Mouse (Mus musculus) forebrain, embryonic 15.5 days (tissue): ENCODE data around the gene Ahcyl2. TPM values are rescaled to one million over a fixed set of nuclear protein-coding genes. Genes with fewer than 3 reads are reported as not detected.

ENCODE experiments used
- ATAC-seq: fragments of 200-750 bp; cut with Nextera tagmentation; replicated peaks from 2 replicates; pipeline ENCODE4 v1.8.0; 2017; ENCODE audit warnings: mild to moderate bottlenecking, moderate TSS enrichment, moderate library complexity
- H3K27ac ChIP-seq: fragments of 300-500 bp; sonication (generic); replicated peaks from 2 replicates; pipeline ENCODE4 v1.5.1; 2015; ENCODE audit warnings: mild to moderate bottlenecking, inconsistent platforms
- H3K27me3 ChIP-seq: fragments of 300-500 bp; sonication (generic); 2 replicates; pipeline ENCODE4 v1.6.1; 2015; ENCODE audit warnings: inconsistent platforms
- H3K36me3 ChIP-seq: fragments of 300-500 bp; sonication (generic); 2 replicates; pipeline ENCODE4 v1.6.1; 2015; ENCODE audit warnings: mild to moderate bottlenecking, inconsistent platforms
- H3K4me1 ChIP-seq: fragments of 300-500 bp; sonication (generic); 2 replicates; pipeline ENCODE4 v1.6.1; 2015; ENCODE audit warnings: inconsistent platforms
- H3K4me2 ChIP-seq: fragments of 300-500 bp; sonication (generic); replicated peaks from 2 replicates; pipeline ENCODE4 v1.6.1; 2015; ENCODE audit warnings: mild to moderate bottlenecking, inconsistent platforms
- H3K4me3 ChIP-seq: fragments of 300-500 bp; sonication (generic); 2 replicates; pipeline ENCODE4 v1.5.1; 2015; ENCODE audit warnings: mild to moderate bottlenecking, inconsistent platforms
- H3K9ac ChIP-seq: fragments of 300-500 bp; sonication (generic); replicated peaks from 2 replicates; pipeline ENCODE4 v1.6.1; 2015; ENCODE audit warnings: mild to moderate bottlenecking, inconsistent platforms
- H3K9me3 ChIP-seq: fragments of 300-500 bp; sonication (generic); 2 replicates; pipeline ENCODE4 v1.6.1; 2016; ENCODE audit warnings: inconsistent platforms
- WGBS: fragments of 180-500 bp; shearing (Covaris S2); methylation state at CpG from one replicate; pipeline ENCODE4 v1.1.7; 2015; ENCODE audit warnings: mixed read lengths; 5-methylcytosine and 5-hydroxymethylcytosine counted together
- polyA plus RNA-seq: library from polyadenylated mRNA; unstranded; fragments of >200 nt; fragmentation: Nextera tagmentation; extraction: Ambion mirVana; gene quantifications from 2 replicates; pipeline ENCODE4 v1.2.1, GENCODE M21; 2015

The Ahcyl2 gene
- polyA plus RNA-seq, 1 experiment from 2014 or later, result 12.9 TPM

- WGBS, result 78% methylated on average over 2 of the region's 2 CpGs
- H3K27ac ChIP-seq, result no peak overlapping the region
- no peak for ATAC-seq
- no peak overlapping the region for H3K4me3 ChIP-seq
- no peaks in the 10 kb centered on the region for H3K27me3 ChIP-seq
- no peaks in the 10 kb centered on the region for H3K4me1 ChIP-seq
- no peak overlapping the region for H3K9ac ChIP-seq
- no peaks in the 10 kb centered on the region for H3K9me3 ChIP-seq
- peaks cover 7% of the 10 kb centered on the region; the same call in 1 of the 2 replicates for H3K36me3 ChIP-seq
- H3K4me2 ChIP-seq, result no peak overlapping the region
Observed at GRCm38 (mm10) chr6:29902256-29902655, 134.4 kb downstream of the Ahcyl2 start.

DNA sequence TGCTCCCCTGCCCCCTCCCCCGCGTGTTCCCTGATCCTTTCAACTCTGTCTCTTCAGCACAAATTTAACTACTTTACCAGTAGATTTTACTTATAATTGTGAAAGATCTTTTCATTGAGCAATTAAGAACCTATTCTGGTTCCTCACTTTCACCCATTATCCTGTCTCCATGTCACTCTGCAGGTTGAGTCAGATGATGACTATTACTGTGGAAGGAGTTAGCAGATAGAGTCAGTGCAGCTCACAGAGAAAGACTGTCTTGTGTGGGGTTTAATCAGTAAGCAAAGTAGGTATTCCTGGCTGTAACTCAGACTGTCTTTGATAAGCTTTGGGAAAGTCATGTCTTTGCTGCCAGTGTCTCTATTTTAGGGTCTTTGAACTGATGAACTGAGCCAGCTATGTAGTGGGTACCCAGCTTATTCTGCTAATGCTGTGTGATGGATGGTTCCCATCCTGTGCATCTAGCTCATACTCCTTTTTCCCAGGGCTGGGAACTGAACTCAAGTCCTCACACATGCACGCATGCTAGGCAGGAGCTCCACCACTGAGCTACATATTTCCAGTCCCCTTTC lies 135.6 kb downstream of the Ahcyl2 start:
- Histone ChIP-seq H3K9me3 (no peaks in the 10 kb centered on the region), H3K27ac (peak overlapping the region; percentile 8; the same call in 1 of the 2 replicates), H3K4me3 (no peak overlapping the region), H3K9ac (no peak overlapping the region), H3K27me3 (no peaks in the 10 kb centered on the region), H3K36me3 (no peaks in the 10 kb centered on the region), H3K4me2 (no peak overlapping the region), H3K4me1 (no peaks in the 10 kb centered on the region)
- no peak for ATAC-seq
- WGBS, result 92% methylated on average over 3 of the region's 3 CpGs

DNA sequence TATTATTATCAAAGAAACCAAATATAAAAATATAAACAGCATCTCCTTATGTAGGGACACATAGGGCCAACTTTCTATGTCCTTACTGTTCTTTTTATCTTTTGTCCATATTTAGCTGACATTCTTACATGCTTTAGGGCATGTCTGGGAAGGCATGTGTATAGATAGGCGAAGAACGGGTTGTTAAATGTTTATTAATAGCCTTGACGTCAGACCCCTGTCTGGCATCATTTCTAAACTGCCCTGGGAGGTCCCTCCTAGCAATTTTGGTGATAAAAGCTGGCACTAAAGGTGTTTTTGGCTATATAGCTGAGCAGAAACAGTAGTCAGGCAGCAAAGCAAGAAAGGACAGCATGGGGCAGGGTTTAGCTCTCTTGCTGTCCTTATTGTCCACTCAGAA lies 136.5 kb downstream of the Ahcyl2 start:
- no peaks in the 10 kb centered on the region for H3K9me3 ChIP-seq
- H3K4me3 ChIP-seq, result no peak overlapping the region
- no peak overlapping the region for H3K4me2 ChIP-seq
- WGBS, result 76% methylated on average over 3 of the region's 3 CpGs
- H3K36me3 ChIP-seq, result 0 out of 2 replicates have a peak, but pooled peaks cover 4% of the 10 kb centered on the region
- H3K27me3 ChIP-seq, result no peaks in the 10 kb centered on the region
- H3K9ac ChIP-seq, result no peak overlapping the region
- H3K4me1 ChIP-seq, result no peaks in the 10 kb centered on the region
- ATAC-seq, result no peak
- H3K27ac ChIP-seq, result no peak overlapping the region

GRCm38 (mm10) chr6:29910631-29911030 lies 142.8 kb downstream of the Ahcyl2 start:
- no peak overlapping the region for H3K4me3 ChIP-seq
- H3K27ac ChIP-seq, result no peak overlapping the region
- no peak overlapping the region for H3K9ac ChIP-seq
- 0 out of 2 replicates have a peak, but pooled peaks cover 6% of the 10 kb centered on the region for H3K36me3 ChIP-seq
- H3K4me1 ChIP-seq, result no peaks in the 10 kb centered on the region
- no peaks in the 10 kb centered on the region for H3K9me3 ChIP-seq
- peaks cover 3% of the 10 kb centered on the region; the same call in 1 of the 2 replicates for H3K27me3 ChIP-seq
- 72% methylated on average over 3 of the region's 3 CpGs for WGBS
- no peak for ATAC-seq
- H3K4me2 ChIP-seq, result no peak overlapping the region

DNA sequence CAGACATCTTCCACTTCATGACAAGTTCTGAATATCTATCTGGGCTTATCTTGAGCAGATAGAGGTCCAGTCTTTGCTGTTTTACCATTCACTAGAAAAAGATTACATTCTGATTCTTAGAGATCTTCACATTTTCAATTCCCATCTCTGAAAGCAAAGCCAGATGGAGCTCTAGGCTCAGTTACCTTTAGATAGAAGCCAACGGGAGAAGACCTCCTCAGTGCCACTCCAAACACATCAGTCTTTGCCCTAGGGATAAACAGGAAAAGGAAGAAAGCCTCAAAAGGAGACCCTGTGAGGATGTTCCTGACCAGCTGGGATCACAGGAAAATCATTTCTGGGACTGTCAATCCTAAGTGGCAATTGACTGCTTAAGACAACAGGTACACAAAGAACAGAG lies 145.9 kb downstream of the Ahcyl2 start:
- Histone ChIP-seq H3K9ac (no peak overlapping the region), H3K36me3 (0 out of 2 replicates have a peak, but pooled peaks cover 6% of the 10 kb centered on the region), H3K27ac (no peak overlapping the region), H3K27me3 (peaks cover 15% of the 10 kb centered on the region; the same call in 1 of the 2 replicates), H3K4me2 (no peak overlapping the region), H3K4me1 (peaks cover 9% of the 10 kb centered on the region), H3K4me3 (no peak overlapping the region), H3K9me3 (no peaks in the 10 kb centered on the region)
- no peak for ATAC-seq
- WGBS, result 51% methylated on average over 1 of the region's 1 CpGs

DNA sequence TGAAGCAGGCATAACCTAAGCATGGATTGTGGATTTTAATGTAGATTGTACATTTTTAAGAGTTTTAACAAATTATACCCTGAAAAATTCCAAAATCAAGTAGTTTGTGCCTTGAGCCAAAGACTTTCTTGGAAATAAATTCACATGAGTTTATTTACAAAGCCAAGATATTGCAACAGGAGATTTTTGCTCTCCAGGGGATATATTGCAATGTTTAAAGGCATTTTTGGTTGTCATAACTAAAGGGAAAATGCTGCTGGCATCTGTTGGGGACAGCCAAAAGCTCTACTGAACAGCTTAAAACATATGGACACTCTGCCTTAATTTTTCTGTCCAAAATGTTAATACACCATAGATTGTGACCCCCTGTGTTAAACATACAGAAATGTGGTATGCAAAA lies 146.3 kb downstream of the Ahcyl2 start:
- Histone ChIP-seq H3K4me3 (no peak overlapping the region), H3K9ac (no peak overlapping the region)
- ATAC-seq, result no peak

DNA sequence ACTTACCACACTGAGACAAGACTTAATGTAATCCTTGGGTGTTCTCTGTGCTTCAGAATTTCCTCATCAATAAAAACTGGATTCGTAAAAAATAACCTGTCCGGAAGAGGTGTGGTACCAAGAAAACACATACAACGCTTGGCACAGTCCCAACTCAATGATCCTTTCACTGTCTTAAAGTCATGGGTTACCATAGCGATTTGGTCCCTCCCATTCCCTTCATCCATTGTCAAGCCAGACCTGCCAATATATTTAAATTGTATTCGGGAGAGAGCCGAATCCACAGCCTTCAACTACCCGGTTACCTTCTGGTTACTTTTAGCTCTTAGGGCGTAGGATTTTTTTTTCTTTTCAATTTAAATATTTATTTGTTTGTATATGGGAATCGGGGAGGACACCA lies 148.0 kb downstream of the Ahcyl2 start:
- H3K9me3 ChIP-seq, result no peaks in the 10 kb centered on the region
- peaks cover 9% of the 10 kb centered on the region for H3K4me1 ChIP-seq
- peaks cover 15% of the 10 kb centered on the region; the same call in 1 of the 2 replicates for H3K27me3 ChIP-seq
- H3K27ac ChIP-seq, result no peak overlapping the region
- 35% methylated on average over 9 of the region's 9 CpGs for WGBS
- ATAC-seq, result no peak
- H3K9ac ChIP-seq, result no peak overlapping the region
- no peak overlapping the region for H3K4me3 ChIP-seq
- no peaks in the 10 kb centered on the region for H3K36me3 ChIP-seq
- H3K4me2 ChIP-seq, result no peak overlapping the region

More for the DNA sequence above, 146.3 kb downstream of the Ahcyl2 start:
- Histone ChIP-seq H3K4me1 (peaks cover 9% of the 10 kb centered on the region), H3K9me3 (no peaks in the 10 kb centered on the region), H3K36me3 (0 out of 2 replicates have a peak, but pooled peaks cover 3% of the 10 kb centered on the region), H3K27me3 (peaks cover 15% of the 10 kb centered on the region; the same call in 1 of the 2 replicates), H3K4me2 (no peak overlapping the region), H3K27ac (no peak overlapping the region)

DNA sequence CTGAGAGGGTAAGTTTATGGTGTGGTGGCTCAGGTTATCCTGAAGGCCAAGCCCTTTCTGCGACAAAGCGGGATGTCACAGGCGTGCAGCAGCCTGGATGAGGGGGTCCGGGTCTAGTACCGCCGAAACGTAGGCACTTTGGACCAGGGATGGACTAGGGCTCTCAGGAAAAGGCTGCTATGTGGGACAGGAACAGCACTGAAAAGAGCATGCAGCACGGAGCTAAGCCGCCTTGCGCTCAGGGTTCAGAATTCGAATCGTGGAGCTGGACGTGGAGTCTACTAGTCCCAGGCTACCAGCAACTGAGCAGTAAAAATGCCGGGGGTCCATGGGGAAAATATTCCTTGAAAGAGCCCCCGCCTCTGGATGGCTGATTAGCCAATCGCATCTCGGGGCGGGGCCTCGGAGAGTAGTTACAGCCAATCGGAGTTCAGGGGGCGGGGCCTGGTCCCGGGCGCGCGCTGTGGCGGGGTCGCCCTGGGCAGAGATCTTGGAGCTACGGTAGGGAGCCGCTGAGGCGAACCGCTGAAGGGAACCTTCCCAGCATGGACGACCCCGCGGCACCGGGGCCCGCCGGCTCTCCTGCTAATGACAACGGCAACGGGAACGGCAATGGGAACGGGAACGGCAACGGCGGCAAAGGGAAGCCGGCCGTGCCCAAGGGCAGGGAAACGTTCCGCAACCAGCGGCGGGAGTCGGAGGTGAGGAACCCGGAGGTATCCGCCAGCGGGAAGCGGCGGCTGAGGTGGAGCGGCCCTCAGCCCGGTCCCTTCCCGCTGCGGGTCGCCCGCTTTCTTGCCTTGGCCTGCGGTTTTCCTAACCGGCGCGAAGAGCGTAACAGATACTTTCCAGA lies 148.9 kb downstream of the Ahcyl2 start, which contains the start of gene Strip2:
Gene Strip2, plus strand, starts transcription at position 483 of the 853 bp plus-strand sequence.
- H3K27ac ChIP-seq, result no peak within 1 kb of the TSS; the same call in 1 of the 2 replicates
- H3K4me3 ChIP-seq, result peak within 1 kb of the TSS; percentile 78
- under 1% methylated on average over 67 of the region's 67 CpGs for WGBS

DNA sequence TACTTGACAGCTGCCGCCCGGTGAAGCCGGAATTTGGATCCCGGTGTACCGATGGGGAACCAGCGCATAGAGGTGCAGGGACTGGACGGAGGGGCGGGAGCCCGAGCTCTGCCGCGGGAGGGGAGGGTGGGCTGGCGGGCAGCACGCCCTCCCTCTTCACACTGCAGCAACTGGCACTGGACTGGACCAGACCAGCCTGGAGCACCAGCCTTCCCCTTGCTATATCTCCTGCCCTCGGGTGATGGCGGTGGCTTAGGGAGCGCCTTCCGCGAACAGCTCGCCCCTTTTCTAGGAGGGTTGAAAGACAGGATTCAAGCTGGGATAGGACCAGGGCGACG lies 149.5 kb downstream of the Ahcyl2 start:
- peak overlapping the region; percentile 91 for H3K4me2 ChIP-seq
- H3K9ac ChIP-seq, result peak overlapping the region; percentile 61
- no peak overlapping the region for H3K27ac ChIP-seq
- peak; percentile 74 for ATAC-seq
- H3K27me3 ChIP-seq, result peaks cover 15% of the 10 kb centered on the region; the same call in 1 of the 2 replicates
- H3K4me3 ChIP-seq, result peak overlapping the region; percentile 78
- under 1% methylated on average over 21 of the region's 21 CpGs for WGBS
- H3K36me3 ChIP-seq, result no peaks in the 10 kb centered on the region
- peaks cover 9% of the 10 kb centered on the region for H3K4me1 ChIP-seq
- H3K9me3 ChIP-seq, result no peaks in the 10 kb centered on the region

More for the DNA sequence above, 148.9 kb downstream of the Ahcyl2 start, which contains the start of gene Strip2:
- peak; percentile 99 for ATAC-seq
- Histone ChIP-seq H3K4me2 (peak within 1 kb of the TSS; percentile 91), H3K9ac (peak within 1 kb of the TSS; percentile 61), H3K4me1 (peaks cover 9% of the 10 kb centered on the region), H3K36me3 (no peaks in the 10 kb centered on the region), H3K27me3 (peaks cover 15% of the 10 kb centered on the region; the same call in 1 of the 2 replicates), H3K9me3 (no peaks in the 10 kb centered on the region)

DNA sequence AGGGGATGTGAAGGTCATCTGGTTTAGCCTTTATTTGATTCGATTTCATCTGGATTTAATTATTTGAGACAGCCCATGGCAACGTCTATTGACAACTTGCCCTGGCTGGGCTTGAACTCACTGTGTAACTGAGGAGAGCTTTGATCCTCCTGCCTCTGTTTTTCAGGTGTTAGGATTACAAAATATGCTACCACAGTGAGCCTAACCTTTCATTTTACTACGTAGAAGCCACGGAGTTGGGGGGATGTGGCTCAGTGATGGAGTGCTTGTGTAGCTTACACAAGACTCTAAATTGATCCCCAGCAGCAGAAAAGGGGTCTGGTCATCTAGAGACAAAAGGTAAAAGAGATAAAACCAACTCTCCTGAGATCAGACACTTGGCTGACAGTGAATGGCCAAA lies 150.1 kb downstream of the Ahcyl2 start:
- peaks cover 9% of the 10 kb centered on the region for H3K4me1 ChIP-seq
- no peak overlapping the region for H3K4me3 ChIP-seq
- H3K9me3 ChIP-seq, result no peaks in the 10 kb centered on the region
- no peak for ATAC-seq
- 47% methylated on average over 4 of the region's 4 CpGs for WGBS
- H3K27ac ChIP-seq, result no peak overlapping the region
- H3K36me3 ChIP-seq, result no peaks in the 10 kb centered on the region
- no peak overlapping the region for H3K9ac ChIP-seq
- peak overlapping the region; percentile 91 for H3K4me2 ChIP-seq
- H3K27me3 ChIP-seq, result peaks cover 15% of the 10 kb centered on the region; the same call in 1 of the 2 replicates

DNA sequence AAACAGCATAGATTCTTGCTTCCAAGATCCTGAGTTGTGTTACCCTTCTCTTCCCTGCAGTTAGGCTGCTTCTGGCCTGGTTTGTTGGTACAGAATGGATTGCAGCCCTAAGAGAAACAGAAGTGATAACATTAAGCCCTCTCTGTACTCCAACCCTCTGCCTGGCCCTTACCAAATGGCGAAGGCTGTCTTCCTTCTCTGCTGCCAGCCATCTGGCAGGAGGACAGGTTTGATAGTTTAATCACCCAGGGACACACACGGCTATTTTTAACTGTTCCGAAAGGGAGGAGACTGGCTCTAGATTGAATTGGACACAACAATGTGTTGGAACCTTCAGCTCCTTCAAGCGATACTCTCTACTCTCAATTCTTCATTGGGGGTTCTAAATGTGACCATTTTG lies 155.7 kb downstream of the Ahcyl2 start:
- no peaks in the 10 kb centered on the region for H3K36me3 ChIP-seq
- H3K4me2 ChIP-seq, result no peak overlapping the region
- no peaks in the 10 kb centered on the region for H3K9me3 ChIP-seq
- H3K27ac ChIP-seq, result no peak overlapping the region
- WGBS, result 74% methylated on average over 4 of the region's 4 CpGs
- no peak for ATAC-seq
- peaks cover 1% of the 10 kb centered on the region; the same call in 1 of the 2 replicates for H3K27me3 ChIP-seq
- H3K4me3 ChIP-seq, result no peak overlapping the region
- H3K4me1 ChIP-seq, result no peaks in the 10 kb centered on the region
- H3K9ac ChIP-seq, result no peak overlapping the region

GRCm38 (mm10) chr6:29925594-29926219 lies 157.9 kb downstream of the Ahcyl2 start:
- no peak for ATAC-seq
- Histone ChIP-seq H3K36me3 (no peaks in the 10 kb centered on the region), H3K9me3 (no peaks in the 10 kb centered on the region), H3K9ac (no peak overlapping the region), H3K4me3 (no peak overlapping the region), H3K27me3 (no peaks in the 10 kb centered on the region), H3K4me1 (no peaks in the 10 kb centered on the region), H3K4me2 (no peak overlapping the region), H3K27ac (no peak overlapping the region)
- 65% methylated on average over 6 of the region's 6 CpGs for WGBS
